Mouse (Mus musculus): ENCODE measurements around the gene Htr3b.

Htr3b gene

DNA sequence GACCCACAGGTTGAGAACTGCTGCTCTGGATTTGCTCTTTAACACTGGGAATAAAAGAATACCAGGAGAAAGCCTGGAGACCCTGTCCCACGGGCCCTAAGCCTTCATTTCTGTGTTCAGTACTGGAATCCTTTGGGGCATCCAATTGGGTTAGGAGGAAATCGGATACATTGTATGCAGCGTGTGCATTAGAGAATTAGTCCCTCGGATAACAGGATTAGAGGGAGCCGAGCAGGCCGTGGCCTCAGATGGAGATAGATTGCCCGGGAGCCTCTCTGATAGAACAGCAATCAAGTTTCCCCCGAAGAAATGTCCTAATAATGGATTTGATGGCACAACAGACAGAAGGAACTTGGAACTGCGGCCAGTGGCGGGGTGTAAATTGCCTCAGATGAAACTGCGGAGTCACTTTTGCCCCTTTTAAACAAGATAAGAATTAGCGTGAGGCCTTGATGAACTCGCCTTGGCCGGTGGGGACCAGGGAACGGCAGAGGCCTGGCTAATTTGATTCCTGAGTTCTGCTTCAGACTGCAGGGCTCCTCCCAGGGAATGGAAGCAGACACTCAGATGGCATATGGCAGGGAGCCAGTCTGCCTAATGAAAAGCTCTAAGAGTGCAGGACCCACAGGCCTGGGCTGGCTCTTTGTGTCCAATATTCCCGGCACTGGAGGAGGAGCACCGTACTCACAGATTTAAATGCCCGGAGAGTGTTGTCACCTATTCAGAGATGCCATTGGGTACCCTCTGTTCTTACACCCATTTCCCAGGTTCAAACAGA, 48.6 kb downstream of the Htr3b start:
- peak in 1 of 2 experiments; percentile 7 for DNase-seq (ENCODE audit: low spot score in 2 of 2)

DNA sequence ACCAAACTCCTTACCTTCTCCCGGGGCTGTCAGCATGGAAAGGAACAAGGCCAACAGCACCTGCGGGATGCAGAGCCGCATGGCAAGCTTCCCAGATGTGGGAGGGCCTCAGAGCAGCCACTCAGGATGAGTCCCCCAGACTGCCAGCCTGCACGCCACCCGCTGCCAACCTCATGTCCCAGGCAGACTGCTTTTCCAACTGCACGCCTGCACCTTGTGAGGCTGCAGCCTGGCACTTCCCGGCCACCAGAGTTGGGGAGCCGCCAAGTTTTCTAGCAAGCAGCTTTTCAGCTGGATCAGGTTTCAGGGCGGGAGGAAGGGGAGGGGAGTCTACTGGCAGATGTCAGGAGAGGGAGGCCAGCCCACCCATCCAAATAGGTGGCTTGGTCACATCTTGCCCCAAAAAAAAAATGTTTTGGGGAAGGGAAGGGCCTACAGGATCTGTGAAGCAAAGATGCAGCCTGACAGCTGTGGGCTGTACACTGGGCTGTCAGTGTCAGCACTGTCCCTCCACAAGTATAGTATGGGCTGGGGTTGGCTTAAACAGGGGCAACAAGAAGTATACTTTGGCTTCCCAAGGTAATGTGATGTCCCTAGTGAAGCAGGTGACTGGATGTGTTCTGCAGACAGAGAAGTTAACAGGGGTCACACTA, 53.8 kb downstream of the Htr3b start, which contains the start of gene Htr3a:
TSS of gene Htr3a (minus strand) at position 215 of the 653 bp plus-strand sequence.
- peak; percentile 38 to 49 for DNase-seq (ENCODE audit: low spot score in 2 of 2)

DNA sequence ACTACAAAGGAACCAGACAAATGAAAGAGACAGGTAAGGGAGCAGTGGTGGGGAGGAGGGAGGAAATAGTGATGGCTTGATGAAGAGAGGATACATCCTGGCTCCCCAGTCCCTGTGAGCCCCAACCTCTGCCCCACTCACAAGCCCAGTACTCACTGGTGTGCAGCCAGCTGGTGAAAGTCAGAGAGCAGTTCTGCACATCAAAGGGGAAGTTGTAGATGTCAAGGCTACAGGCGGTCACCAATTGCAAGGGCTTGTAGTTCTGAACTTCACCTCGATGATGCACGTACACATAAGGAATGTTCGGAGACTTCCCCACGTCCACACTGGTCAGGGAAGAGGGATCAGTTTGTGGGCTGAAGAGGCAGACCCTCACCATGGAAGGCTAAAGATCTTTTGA, 60.4 kb downstream of the Htr3b start:
- DNase-seq (ENCODE audit: low spot score in 2 of 2) = no peak

DNA sequence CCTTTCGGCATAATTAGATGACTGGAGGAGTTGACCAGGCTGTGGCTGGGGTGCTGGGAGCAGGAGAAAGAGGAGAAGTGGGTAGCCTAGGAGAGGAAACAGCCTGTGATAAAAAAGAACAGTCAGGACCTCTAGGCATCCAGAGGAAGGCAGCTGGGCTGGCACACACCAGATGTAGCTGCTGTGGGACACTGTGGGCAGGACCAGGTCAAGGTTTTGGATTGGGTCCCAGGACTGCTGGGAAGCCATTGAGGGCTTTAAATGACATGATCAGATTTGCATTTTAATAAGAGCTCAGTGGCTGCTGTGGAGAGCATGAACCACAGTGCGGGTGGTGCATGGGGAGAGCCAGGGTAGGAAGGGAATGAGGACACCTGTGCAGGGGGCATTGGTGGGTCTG, 61.0 kb downstream of the Htr3b start:
- DNase-seq (ENCODE audit: low spot score in 2 of 2) = no peak

DNA sequence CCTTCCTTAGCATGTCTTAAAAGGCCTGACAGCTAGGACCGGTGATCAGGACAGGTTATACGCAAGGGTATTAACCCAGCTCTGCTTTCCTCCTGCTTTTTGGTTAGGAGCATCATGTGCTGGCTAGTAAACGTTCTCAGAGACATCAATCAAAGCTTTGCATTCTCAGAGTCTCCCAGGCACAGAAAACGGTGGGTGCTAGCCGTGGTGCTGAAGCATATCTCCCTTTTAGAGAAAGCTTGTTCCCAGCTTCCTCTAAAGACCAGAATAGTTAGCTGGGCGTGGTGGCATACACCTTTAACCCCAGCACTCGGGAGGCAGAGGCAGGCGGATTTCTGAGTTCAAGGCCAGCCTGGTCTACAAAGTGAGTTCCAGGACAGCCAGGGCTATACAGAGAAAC, 66.2 kb downstream of the Htr3b start:
- no peak for DNase-seq (ENCODE audit: low spot score in 2 of 2)

DNA sequence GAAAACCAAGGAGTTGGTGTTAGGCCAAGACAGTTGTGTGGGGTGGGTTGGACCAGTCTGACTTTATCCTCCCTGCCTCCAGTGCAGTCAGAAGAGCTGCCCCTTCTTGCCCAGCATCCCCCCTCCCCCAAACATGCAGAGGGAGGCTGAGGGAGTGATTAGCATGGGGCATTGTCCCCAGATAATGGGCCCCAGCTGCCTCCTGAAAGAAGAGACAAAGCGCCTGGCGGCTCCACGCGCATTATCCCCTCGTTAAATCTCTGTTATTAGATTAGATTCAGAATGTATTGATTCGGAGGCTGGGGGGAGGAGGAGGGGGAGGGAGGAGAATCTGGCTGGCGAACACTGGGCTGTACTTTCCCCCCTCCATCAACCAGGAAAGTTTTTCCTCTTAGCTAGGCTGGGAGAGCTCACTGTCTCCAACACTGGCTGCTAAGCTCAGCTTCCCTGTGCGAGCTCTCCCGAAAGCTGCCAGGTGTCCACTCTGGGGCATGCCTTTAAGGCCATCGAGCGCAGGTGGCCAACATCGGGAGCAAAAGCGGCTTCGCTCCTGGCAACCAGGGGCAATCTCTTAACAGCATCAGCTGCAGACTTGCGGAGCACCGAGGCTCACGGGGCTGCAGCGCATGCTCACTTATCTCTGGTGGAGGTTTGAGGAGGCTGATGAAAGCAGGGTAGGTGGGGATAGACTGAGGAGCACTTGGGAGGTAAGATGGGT, 68.8 kb downstream of the Htr3b start:
- no peak for DNase-seq (ENCODE audit: low spot score in 2 of 2)

DNA sequence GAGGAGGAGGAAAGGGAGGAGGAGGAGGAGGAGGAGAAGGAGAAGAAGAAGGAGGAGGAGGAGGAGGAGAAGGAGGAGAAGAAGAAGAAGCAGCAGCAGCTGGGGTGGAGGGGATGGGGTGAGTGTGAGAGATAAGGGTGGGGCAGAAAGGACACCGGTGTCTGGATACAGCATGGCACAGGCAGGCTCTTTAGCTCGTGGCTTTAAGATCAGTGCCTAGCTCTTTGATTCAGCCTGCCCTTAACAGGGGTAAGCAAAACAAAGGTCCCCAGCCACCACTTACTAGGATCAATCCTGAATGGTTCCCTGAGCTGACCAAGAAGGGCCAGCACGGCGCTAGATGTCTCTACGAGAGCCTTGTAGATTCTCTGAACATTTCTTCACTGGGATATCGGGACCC, 70.0 kb downstream of the Htr3b start:
- DNase-seq (ENCODE audit: low spot score in 2 of 2) = no peak

DNA sequence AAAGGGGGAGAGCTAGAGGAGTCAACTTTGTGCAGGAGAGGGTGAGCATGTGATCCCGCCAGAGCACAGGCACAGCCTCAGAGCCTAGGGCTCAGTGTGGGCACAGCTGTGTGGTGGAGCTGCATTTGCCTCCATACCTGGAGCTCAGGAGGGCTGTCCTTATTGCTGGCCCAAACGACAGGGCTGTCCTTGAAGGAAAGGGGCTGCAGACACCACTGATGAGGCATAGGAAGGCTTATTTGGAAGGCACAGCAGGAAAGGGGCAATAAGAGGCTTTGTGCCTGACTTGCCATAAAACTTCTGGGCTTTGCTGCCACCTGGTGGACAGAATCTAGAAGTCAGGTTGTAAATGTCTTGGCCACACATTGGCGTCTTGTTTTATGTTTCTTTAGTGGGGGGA, 70.8 kb downstream of the Htr3b start:
- DNase-seq (ENCODE audit: low spot score in 2 of 2) = peak; percentile 39 to 78

DNA sequence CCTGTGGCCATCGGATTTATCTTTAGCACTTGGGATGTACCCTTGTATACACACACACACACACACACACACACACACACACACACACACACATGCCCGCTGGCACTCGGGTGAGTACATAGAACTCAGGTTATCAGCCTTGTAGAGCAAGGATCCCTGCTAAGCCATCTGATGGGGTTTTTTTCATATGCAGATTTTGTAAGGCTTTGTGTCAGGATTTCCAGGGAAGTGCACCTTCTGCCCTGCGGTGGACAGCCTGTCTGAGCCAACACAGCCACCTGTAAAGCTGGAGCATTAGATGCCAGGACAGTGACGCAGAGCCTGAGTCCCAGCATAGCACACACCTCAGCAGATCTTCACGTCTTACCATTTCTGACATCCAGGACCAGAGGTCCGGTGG, 75.7 kb downstream of the Htr3b start:
- DNase-seq (ENCODE audit: low spot score in 2 of 2) = no peak

All from frontal cortex, postnatal 14 days (tissue).